Mouse (Mus musculus) adrenal gland, postnatal 10 days (tissue): Measurements from ENCODE around the gene Creld1. TPM values are rescaled to one million over a fixed set of nuclear protein-coding genes. Genes with fewer than 3 reads are reported as not detected.

Experiments
- DNase-seq: peaks from one replicate; pipeline ENCODE4 v3.0.0; 2021; ENCODE audit warnings: mixed read lengths
- long read RNA-seq, 2 experiments: library from polyadenylated mRNA; stranded (forward); transcript quantifications; one replicate each; pipeline ENCODE4 v2.0.0; 2021
- total RNA-seq, 2 experiments: library from RNA; stranded (reverse); gene quantifications; 2 replicates each; pipeline ENCODE4 v1.2.3; 2021

The Creld1 gene
- total RNA-seq, result 10 to 100 TPM; 35.8 to 43.1 TPM
- long read RNA-seq, experiment 1, transcript Creld1-201 (10 exons, 2,306 nt), result major isoform, 23 of 32 reads
- long read RNA-seq, experiment 1, partial matches to known transcripts, result 4 of 32 reads
- long read RNA-seq, experiment 1, other reads (novel, unspliced or antisense), result 4 of 32 reads
- long read RNA-seq, experiment 2, transcript Creld1-201 (10 exons, 2,306 nt), result major isoform, 24 of 31 reads
- long read RNA-seq, experiment 2, partial matches to known transcripts, result 1 of 31 reads
- long read RNA-seq, experiment 2, other reads (novel, unspliced or antisense), result 5 of 31 reads

DNA sequence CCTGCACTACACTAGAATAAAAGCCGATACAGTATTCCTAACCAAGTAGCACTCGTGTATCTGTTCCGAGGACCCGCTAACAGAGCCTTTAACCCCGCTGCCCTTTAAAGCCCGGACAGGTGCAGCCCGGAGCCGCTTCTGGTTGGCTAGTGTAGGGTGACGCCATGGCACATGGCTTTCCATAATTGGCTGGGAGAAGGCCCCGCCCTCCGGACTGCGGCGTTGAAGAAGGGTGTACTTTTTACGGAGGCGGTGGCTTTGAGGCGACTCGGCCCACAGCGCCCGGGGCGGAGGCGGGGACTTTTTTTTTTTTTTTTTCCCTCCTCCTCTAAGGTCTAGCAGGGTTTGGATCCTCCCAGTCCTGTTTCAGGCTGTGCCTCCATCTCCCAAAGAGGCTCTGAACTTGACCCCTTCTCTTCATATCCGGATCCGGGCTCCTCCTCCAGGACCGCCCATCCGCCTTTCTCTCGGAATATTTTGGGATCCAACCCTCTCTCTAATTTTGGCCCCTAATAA is at the start of gene Creld1:
Gene Creld1 (plus strand): TSS at position 198 of the 516 bp plus-strand sequence.
- DNase-seq, result peak; percentile 96

DNA sequence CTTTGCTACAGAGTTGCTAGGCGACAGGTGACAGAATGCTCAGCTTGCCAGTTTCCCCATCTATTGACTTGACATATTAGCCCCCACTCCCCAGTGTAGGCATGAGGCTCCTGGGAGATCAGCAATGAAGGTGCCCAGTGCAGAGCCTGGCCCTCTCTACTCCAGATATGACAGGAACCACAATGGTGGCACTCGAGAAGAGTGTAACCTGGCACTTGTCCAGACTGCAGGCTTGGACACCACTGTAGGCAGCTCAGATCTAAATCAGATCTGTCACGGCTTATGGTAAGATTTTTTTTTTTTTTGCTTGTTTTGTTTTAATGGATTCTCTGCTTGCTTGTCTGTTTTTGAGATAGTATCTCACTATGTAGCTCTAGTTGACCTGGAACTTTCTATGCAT is 49.4 kb upstream of the Creld1 start:
- peak; percentile 43 for DNase-seq

- peak; percentile 70 for DNase-seq
These were observed 48.4 kb upstream of the Creld1 start for GRCm38 (mm10) chr6:113434691-113435090.

DNA sequence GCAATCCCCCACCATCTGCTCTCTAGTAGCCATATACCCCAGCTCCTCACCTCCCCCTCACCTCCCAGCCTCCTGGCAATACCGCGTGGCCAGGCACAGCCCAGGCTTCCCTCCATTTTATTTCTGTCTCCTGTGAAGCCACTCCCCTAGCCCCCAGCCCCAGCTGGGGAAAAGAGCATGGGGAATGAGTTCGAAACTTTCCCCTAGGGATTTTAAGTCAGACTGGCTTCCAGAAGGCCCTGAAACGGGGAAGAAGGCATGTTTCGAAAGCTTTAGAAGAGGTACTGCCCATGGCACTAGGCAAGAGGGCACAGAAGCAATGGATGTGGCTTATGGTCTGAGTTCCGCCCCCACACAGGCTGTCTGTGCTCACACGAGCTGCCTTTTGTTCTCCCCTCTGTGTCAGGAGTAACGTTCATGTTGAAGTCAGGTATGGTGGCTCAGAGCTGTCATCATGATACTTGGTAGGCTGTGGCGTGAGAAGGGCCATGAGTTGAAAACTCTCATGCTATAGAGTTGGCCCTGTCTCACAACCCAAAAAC is 47.4 kb upstream of the Creld1 start, which contains the start of gene Cidec:
Gene Cidec (minus strand): TSS at position 97 of the 542 bp plus-strand sequence.
- peak; percentile 45 for DNase-seq

DNA sequence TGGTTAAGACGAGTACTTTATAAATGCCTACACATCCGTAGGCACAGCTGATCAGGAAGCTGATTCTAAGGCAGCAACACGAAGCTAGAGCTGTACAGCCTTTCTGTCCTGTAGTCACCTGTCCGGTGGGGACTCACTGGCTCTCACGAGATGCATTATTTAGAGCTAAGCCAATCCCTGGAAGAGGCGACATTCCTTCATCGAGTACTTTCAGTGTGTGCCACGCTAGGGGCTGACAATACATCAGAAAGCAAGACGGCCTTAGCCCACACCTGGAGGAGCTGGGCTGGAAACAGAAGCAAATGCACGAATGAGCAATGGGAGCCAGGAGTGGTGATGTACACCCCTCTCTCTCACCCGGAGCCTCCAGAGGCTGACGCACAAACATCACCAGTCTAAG is 46.0 kb upstream of the Creld1 start:
- no peak for DNase-seq

DNA sequence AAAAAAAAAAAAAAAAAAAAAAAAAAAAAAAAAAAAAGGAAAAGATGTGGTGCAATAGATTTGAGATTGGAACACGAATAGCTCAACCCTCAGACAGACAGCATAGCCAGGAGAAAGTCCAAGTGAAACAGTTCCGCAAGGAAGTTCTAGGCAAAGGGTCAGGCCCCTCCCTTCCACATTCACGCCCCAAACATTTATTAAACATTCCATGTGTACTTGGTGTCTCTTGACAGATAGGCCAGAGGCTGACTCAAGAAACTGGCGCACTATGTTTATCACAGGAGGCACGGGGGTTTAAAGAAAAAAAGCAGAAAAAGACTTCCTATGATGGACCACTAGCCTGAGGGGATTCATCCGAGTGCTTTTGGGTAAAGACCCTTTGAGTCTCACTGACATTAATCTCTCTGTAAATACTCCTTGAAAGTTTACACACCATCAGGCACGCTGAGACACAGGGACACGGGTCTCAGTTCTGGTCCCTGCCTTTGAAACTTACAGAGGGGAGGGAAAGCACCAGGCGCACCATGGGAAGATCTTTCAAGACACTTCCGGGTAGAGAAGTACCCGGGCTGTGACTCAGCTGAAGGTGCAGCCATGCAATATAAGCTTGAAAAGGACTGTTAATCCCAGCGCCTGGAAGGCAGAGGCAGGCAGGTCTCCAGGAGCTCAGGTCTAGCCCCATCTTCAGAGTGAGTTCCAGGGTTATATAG is 44.2 kb upstream of the Creld1 start:
- DNase-seq, result peak; percentile 51

GRCm38 (mm10) chr6:113440686-113441085 is 42.4 kb upstream of the Creld1 start:
- DNase-seq, result peak; percentile 72

DNA sequence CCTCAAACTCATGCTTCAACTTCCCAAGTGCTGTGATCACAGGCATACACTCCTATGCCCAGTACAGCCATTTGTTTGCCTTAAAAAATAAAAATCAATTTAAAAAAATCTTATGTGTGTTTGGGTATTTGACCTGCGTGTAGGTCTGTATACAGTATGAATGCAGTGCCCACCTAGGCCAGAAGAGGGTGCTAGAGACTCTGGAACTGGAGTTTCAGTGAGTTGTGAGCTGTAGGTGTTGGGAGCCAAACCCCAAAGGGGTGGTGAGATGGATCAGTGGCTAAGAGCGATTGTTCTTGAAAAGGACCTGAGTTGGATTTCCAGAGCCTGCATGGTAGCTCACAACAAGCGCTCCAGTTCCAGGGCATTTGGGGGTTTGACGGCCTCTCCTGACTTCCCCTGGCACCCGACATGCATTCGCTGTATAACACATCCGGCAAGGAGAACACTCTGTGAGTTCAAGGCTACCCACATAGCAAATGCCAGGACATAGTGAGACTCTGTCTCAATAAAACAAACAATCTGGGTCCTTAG is 41.9 kb upstream of the Creld1 start:
- DNase-seq, result peak; percentile 85

- no peak for DNase-seq
These were observed 41.0 kb upstream of the Creld1 start for GRCm38 (mm10) chr6:113442087-113442441.

DNA sequence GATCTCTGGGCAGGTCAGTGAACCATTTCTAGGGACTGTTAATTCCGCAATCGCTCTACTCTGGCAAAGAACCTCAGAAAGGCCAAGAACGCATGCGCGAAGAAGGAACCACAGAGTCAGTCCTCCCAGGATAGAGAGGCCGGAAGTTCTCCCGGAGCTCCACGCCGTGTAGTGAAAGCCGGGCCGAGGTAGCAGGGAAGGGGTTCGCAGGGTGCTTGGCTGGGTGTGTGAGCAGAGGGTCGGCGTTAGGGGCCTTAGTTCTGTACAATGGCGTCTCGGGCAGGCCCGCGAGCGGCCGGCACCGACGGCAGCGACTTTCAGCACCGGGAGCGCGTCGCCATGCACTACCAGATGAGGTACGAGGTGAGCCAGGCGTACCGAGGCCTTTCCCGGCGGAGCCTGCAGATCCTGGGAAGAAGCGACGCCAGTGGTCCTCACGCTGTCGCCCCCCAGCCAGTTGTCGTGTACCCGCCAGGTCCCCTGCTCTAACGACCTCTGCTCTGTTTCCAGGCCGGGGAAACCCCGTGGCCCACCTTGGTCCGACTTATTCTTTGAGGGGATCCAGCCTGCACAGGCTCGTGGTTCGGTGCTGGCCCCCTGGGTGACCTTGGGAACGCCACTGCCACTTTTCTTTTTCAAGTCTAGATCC is 40.5 kb upstream of the Creld1 start, which contains the start of gene Jagn1:
Gene Jagn1 (plus strand): TSS at position 128 of the 649 bp plus-strand sequence.
- peak; percentile 96 for DNase-seq

- DNase-seq, result no peak
These were observed 40.0 kb upstream of the Creld1 start for GRCm38 (mm10) chr6:113443091-113443490.

DNA sequence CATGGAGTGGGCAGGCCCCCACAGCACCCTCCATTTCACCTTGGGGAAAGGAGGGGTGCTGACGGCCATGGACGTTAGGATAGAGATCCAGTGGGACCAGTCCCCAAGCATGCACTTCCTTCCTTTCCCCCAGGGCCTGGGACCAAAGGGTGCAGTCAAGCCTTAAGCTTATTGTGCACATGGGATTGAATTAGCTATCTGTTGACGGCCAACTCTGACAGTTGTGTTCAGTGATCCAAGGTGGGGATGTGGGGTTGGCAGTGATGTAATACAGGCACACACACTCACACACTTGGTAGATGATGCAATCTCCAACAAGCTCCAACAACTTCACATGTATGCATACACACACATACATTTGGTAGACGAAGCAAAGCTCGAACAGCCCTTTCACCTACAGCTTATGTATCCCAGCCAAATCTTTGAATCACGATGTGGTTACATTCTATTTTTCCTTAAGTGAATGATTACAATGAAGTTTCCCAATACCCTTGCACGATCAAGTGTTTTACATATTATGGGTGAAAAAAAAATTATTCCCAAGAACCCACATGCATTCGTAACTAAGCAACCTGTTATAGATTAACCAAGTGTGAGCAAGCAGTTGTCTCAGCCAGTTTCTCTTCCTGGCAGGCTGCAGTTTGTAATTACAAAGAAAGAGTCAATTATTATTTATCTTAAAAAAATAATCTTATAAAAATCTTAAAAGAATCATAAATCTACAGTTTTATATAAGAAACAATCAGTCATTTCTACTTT is 38.7 kb upstream of the Creld1 start:
- no peak for DNase-seq

GRCm38 (mm10) chr6:113447639-113448038 is 35.5 kb upstream of the Creld1 start:
- DNase-seq, result no peak

- no peak for DNase-seq
These were observed 31.3 kb upstream of the Creld1 start for GRCm38 (mm10) chr6:113451839-113452238.

DNA sequence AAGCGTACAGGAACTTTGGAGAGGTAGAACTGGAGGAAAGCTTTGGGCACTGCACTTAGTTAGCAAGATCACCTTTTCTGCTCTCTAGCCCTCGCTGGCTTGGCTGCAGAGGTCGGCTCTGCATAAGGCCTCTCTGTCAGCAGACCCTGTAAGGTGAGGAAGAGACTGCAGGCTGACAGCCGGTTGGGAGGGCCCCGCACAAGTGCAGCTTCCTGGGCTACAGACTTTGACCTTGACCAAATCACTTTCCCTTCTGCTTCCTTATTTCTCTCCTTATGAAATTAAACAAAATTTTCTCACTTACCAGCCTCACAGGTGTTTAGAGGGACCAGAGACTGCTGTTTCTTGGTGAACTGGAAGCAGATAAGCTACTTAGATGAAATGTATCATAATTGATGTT is 28.1 kb upstream of the Creld1 start:
- no peak for DNase-seq

GRCm38 (mm10) chr6:113457952-113458534 is 25.1 kb upstream of the Creld1 start, which contains the start of gene Il17re:
Gene Il17re, plus strand, starts transcription at chr6:113458484.
- DNase-seq, result no peak

- no peak for DNase-seq
These were observed 24.5 kb upstream of the Creld1 start for GRCm38 (mm10) chr6:113458635-113459034.

DNA sequence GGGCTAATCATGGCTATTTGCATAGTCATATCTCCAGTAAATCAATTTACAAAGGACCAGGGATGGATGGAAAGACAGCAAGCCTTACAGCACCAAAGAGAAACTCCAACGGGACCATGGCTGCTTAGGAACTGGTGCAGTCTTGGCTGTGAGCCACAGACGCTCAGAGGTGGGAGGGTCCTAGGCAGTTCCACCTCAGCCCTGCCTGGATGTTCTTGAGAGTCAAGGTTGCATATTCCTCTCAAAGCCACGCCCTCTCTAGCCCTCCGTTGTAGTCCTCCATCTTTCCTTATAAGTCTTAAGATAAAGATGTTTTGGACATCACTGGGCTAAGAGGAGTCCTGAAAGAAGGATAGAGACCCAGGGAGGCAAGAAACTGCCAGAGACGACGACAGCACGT is 19.1 kb upstream of the Creld1 start:
- no peak for DNase-seq

DNA sequence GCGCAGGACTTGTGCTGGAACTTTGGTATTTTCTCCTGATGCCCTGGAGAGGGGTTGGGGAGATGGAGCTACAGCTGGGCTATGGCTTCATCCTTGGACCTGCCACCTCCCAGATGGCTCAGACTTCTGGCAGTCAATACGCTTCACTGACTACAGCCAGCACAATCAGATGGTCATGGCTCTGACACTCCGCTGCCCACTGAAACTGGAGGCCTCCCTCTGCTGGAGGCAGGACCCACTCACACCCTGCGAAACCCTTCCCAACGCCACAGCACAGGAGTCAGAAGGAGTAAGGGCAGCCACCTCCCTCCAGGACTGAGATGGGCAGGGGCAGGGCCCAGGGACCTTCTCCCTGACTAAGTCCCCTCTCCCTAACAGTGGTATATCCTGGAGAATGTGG is 17.5 kb upstream of the Creld1 start:
- no peak for DNase-seq

DNA sequence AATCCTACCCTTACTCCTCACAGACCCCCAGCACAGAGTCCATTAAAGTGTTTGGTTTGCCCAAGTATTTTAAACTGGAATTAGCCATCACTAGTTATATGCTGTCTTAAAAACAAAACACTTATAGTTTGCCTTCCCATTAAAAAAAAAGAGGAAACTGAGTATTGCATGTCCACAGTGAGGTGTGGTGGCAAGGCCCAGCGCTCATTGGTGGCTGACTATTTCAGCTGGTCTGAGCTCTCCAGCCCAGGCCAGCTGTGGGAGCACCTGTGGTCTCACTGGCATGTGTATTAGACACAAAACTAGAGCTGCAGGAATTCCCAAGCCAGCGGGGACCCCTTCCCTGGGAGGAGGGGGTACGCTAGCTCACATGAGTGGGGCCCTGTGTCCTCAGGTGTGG is 14.6 kb upstream of the Creld1 start:
- no peak for DNase-seq

DNA sequence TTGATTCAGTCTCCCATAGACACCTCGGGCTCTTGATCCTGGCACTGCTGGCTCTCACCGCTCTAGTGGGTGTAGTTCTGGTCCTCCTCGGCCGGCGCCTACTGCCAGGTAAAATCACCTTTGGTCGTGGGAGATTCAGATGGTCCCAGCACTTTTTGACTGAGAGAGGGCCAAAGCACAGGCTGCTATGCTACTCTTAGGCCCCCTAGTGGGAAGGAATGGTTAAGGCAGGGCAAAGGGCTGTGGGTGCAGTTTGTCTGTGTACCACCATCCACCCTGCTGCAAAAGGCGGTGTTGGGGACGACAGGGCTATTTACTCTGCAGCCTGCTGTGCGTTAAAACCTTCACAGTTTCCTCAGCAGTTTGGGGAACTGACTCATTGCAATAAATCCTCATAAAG is 14.1 kb upstream of the Creld1 start:
- DNase-seq, result peak; percentile 78
